Mouse (Mus musculus): ENCODE data around the gene Mctp2.

- TF ChIP-seq CTCF (IDR thresholded peaks at IDR 0.05; ENCODE audit: borderline replicate concordance, insufficient read depth, low read depth, low read length), result no peak
- TF ChIP-seq POLR2A (IDR thresholded peaks at IDR 0.05; ENCODE audit: borderline replicate concordance, insufficient read depth, low read length), result no peak
Observed at GRCm38 (mm10) chr7:72117376-72118077, 188.9 kb downstream of the Mctp2 start.
